Mouse (Mus musculus): ENCODE measurements around the gene Lgals9.

DNA sequence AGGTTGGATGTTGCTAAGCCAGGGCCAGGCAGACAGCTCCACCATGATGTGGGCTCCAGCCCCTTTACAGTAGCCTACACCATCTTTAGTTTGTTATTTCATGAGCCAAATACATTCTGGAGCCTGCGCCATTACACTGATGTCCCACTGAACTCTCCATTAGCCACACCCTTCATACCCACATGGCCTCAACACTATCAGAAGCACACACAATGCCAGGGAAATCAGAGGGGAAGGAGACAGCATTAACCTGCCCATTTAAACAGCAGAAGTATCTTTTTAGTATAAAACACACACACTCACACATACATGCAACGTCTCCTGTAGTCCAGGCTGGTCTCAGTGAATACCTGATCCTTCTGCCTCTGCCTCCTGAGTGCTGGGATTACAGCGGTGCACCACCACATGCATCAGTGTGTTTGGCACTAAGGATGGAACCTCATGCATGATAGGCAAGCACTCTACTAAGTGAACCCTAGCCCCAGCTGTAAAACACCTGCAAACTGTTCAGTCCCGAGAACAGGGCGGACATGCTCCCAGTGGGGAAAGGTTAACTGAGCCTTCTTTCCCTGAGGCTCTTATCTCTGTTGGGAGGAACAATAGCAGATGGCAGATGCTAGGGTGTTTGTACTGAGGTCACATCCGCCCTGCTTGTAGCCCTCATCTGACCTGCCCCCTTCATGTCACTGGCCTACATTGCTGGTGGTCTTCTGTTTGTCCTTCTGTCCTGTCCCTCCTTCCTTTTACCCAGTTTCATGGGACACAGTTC, 23.4 kb upstream of the Lgals9 start:
- TF ChIP-seq EP300 (IDR thresholded peaks at IDR 0.05; ENCODE audit: low read depth in 1 of 2, low read length in 2 of 2) (peak in 1 of 2 experiments; percentile 67; a peak in 2 of 4 replicates), GABPA (IDR thresholded peaks at IDR 0.05; ENCODE audit: low read depth, low read length) (no peak), USF1 (IDR thresholded peaks at IDR 0.05; ENCODE audit: low read depth, low read length) (0 out of 2 replicates have a peak, but pooled peaks have one; percentile 49), TCF12 (IDR thresholded peaks at IDR 0.05; ENCODE audit: low read depth, low read length) (peak; percentile 43; the same call in 1 of the 2 replicates), MEF2A (IDR thresholded peaks at IDR 0.05; ENCODE audit: extremely low read depth, insufficient replicate concordance, low read depth, low read length, poor library complexity, severe bottlenecking) (no peak)
